Mouse (Mus musculus): ENCODE measurements around the gene Coro1c.
A peak's percentile ranks its signal among the peaks of the same experiment; 100 is the strongest.

Gene Coro1c

GRCm38 (mm10) chr5:113854494-113854893, 54.1 kb downstream of the Coro1c start:
- DNase-seq: peak; percentile 91

GRCm38 (mm10) chr5:113853541-113853940, 55.0 kb downstream of the Coro1c start:
- no peak for DNase-seq

GRCm38 (mm10) chr5:113852463-113852862, 56.1 kb downstream of the Coro1c start:
- no peak for DNase-seq

- no peak for DNase-seq
Observed at GRCm38 (mm10) chr5:113850680-113851230, 57.8 kb downstream of the Coro1c start.

- DNase-seq: no peak
Observed at GRCm38 (mm10) chr5:113847636-113848035, 60.9 kb downstream of the Coro1c start.

GRCm38 (mm10) chr5:113846656-113847055, 61.9 kb downstream of the Coro1c start:
- DNase-seq: no peak

GRCm38 (mm10) chr5:113845627-113846026, 62.9 kb downstream of the Coro1c start:
- no peak for DNase-seq

- DNase-seq: peak; percentile 93
Observed at GRCm38 (mm10) chr5:113844721-113845120, 63.8 kb downstream of the Coro1c start.

GRCm38 (mm10) chr5:113844106-113844505, 64.5 kb downstream of the Coro1c start:
- DNase-seq: peak; percentile 19

- DNase-seq: no peak
Observed at GRCm38 (mm10) chr5:113842906-113843305, 65.7 kb downstream of the Coro1c start.

GRCm38 (mm10) chr5:113842244-113842643, 66.3 kb downstream of the Coro1c start:
- DNase-seq: no peak

- no peak for DNase-seq
Observed at GRCm38 (mm10) chr5:113841243-113842225, 67.0 kb downstream of the Coro1c start.

- DNase-seq: no peak
Observed at GRCm38 (mm10) chr5:113840443-113840842, 68.1 kb downstream of the Coro1c start.

- peak; percentile 59 for DNase-seq
Observed at GRCm38 (mm10) chr5:113836961-113837360, 71.6 kb downstream of the Coro1c start.

- peak; percentile 63 for DNase-seq
Observed at GRCm38 (mm10) chr5:113833316-113833947, 75.1 kb downstream of the Coro1c start.

- DNase-seq: peak; percentile 90
Observed at GRCm38 (mm10) chr5:113832490-113832901, 76.1 kb downstream of the Coro1c start, which contains the start of gene Selplg. TSS of gene Selplg (minus strand) at chr5:113832644.

- DNase-seq: no peak
Observed at GRCm38 (mm10) chr5:113831741-113832140, 76.8 kb downstream of the Coro1c start.

GRCm38 (mm10) chr5:113830796-113831195, 77.8 kb downstream of the Coro1c start:
- no peak for DNase-seq

GRCm38 (mm10) chr5:113830292-113830643, 78.3 kb downstream of the Coro1c start:
- DNase-seq: peak; percentile 95

- DNase-seq: no peak
Observed at GRCm38 (mm10) chr5:113829566-113830291, 78.8 kb downstream of the Coro1c start.

- DNase-seq: peak; percentile 74
Observed at GRCm38 (mm10) chr5:113828481-113828880, 80.1 kb downstream of the Coro1c start.

- peak; percentile 45 for DNase-seq
Observed at GRCm38 (mm10) chr5:113827991-113828411, 80.6 kb downstream of the Coro1c start.

- no peak for DNase-seq
Observed at GRCm38 (mm10) chr5:113826619-113827018, 81.9 kb downstream of the Coro1c start.

Data from thymus, postnatal 14 days (tissue).